Mouse (Mus musculus) lung, postnatal 10 days (tissue): Measurements from ENCODE around the gene Actr10.

Experiments used
- DNase-seq: peaks from one replicate; pipeline ENCODE4 v3.0.0; 2021

Actr10 gene

GRCm38 (mm10) chr12:70968141-70968790, 30.6 kb downstream of the Actr10 start:
- DNase-seq, result peak; percentile 92

- peak; percentile 92 for DNase-seq
Measured at GRCm38 (mm10) chr12:70968791-70969307, 31.2 kb downstream of the Actr10 start.

- peak; percentile 70 for DNase-seq
Measured at GRCm38 (mm10) chr12:70969485-70970184, 32.0 kb downstream of the Actr10 start.

GRCm38 (mm10) chr12:70973831-70974230, 36.2 kb downstream of the Actr10 start:
- DNase-seq, result no peak

GRCm38 (mm10) chr12:70974441-70975266, 37.0 kb downstream of the Actr10 start, which contains the start of gene Psma3:
Gene Psma3, plus strand, starts transcription at chr12:70974621.
- peak; percentile 95 for DNase-seq

- no peak for DNase-seq
Measured at GRCm38 (mm10) chr12:70975406-70975805, 37.7 kb downstream of the Actr10 start.

- no peak for DNase-seq
Measured at GRCm38 (mm10) chr12:70975891-70976290, 38.2 kb downstream of the Actr10 start.

- no peak for DNase-seq
Measured at GRCm38 (mm10) chr12:70978345-70978744, 40.7 kb downstream of the Actr10 start.

GRCm38 (mm10) chr12:70984855-70985550, 47.3 kb downstream of the Actr10 start:
- DNase-seq, result no peak

- no peak for DNase-seq
Measured at GRCm38 (mm10) chr12:70997225-70997624, 59.6 kb downstream of the Actr10 start.

- DNase-seq, result peak; percentile 79
Measured at GRCm38 (mm10) chr12:70999423-70999903, 61.8 kb downstream of the Actr10 start.

GRCm38 (mm10) chr12:71000344-71000743, 62.7 kb downstream of the Actr10 start:
- no peak for DNase-seq

GRCm38 (mm10) chr12:71001456-71001855, 63.8 kb downstream of the Actr10 start:
- DNase-seq, result no peak

- no peak for DNase-seq
Measured at GRCm38 (mm10) chr12:71003760-71004426, 66.2 kb downstream of the Actr10 start.

- DNase-seq, result no peak
Measured at GRCm38 (mm10) chr12:71006141-71006540, 68.5 kb downstream of the Actr10 start.

- peak; percentile 67 for DNase-seq
Measured at GRCm38 (mm10) chr12:71006901-71007300, 69.2 kb downstream of the Actr10 start.

- DNase-seq, result peak; percentile 73
Measured at GRCm38 (mm10) chr12:71009769-71010168, 72.1 kb downstream of the Actr10 start.
